ENCODE assay signal across 10 mouse cellular contexts in genomic region chr4:155056724-155057123, GRCm38 (mm10). TPM values are rescaled to one million over a fixed set of nuclear protein-coding genes. Genes with fewer than 3 reads are reported as not detected.
DNase-seq lines count a peak whose midpoint lies in the region; ATAC-seq and TF ChIP-seq lines count a peak whose summit lies in the region.
"Had no signal": no experiment of that assay in that cellular context is flagged by ENCODE, and none has a peak within 500 bp of the region (broad histone marks: within the 10 kb centered on the region; RNA-seq: fewer than 3 reads in every experiment).

Gene Plch2 (minus strand): TSS chr4:155056784.

- no peak within 1 kb of the TSS for H3K4me3 ChIP-seq in lung, embryonic 15.5 days
- H3K4me3 ChIP-seq in lung, postnatal 0 days (ENCODE audit: low read depth, low read length) = no peak within 1 kb of the TSS
- no peak within 1 kb of the TSS for H3K4me3 ChIP-seq in forebrain, embryonic 14.5 days (ENCODE audit: low read depth, low read length)
- H3K4me3 ChIP-seq in stomach, embryonic 14.5 days (ENCODE audit: low read depth, low read length) = no peak within 1 kb of the TSS

- H3K9ac ChIP-seq in lung, embryonic 15.5 days = no peak within 1 kb of the TSS
- H3K9ac ChIP-seq in lung, postnatal 0 days (replicated peaks; ENCODE audit: low read depth) = no peak within 1 kb of the TSS
- no peak within 1 kb of the TSS for H3K9ac ChIP-seq in forebrain, embryonic 14.5 days (ENCODE audit: low read length)
- no peak within 1 kb of the TSS for H3K9ac ChIP-seq in stomach, embryonic 14.5 days (replicated peaks; ENCODE audit: low read depth, low read length)

- no peak for DNase-seq in lung, postnatal 0 days (ENCODE audit: low spot score)
- peak; percentile 46 for DNase-seq in forebrain, embryonic 14.5 days (ENCODE audit: low spot score)
- DNase-seq in left cerebral cortex, adult 8-10 months (ENCODE audit: low spot score in 2 of 2) = no peak
- DNase-seq in adrenal gland, adult 2 months = no peak
- DNase-seq in natural killer cell, adult 2 months (ENCODE audit: low spot score in 2 of 2) = no peak
- DNase-seq: right cerebral cortex, postnatal 25 days had no signal

- 0 out of 2 replicates have a peak, but pooled peaks have one; percentile 6 for ATAC-seq in lung, embryonic 15.5 days (ENCODE audit: borderline replicate concordance, extremely low read depth, low FRiP score, low TSS enrichment)
- no peak for ATAC-seq in lung, postnatal 0 days
- ATAC-seq in forebrain, embryonic 14.5 days = peak; percentile 26; the same call in 1 of the 2 replicates
- ATAC-seq in stomach, embryonic 14.5 days (ENCODE audit: insufficient number of reproducible peaks, insufficient read depth, low FRiP score, low read depth) = no peak

- H3K9me3 ChIP-seq in lung, embryonic 15.5 days = no peaks in the 10 kb centered on the region
- H3K9me3 ChIP-seq in lung, postnatal 0 days (ENCODE audit: low read length) = no peaks in the 10 kb centered on the region
- H3K9me3 ChIP-seq in forebrain, embryonic 14.5 days (replicated peaks; ENCODE audit: control insufficient read depth, low read length) = no peaks in the 10 kb centered on the region
- no peaks in the 10 kb centered on the region for H3K9me3 ChIP-seq in stomach, embryonic 14.5 days (ENCODE audit: control insufficient read depth, low read depth, low read length)

- H3K27me3 ChIP-seq in lung, embryonic 15.5 days = no peaks in the 10 kb centered on the region; the same call in 1 of the 2 replicates
- no peaks in the 10 kb centered on the region for H3K27me3 ChIP-seq in lung, postnatal 0 days (replicated peaks; ENCODE audit: insufficient read depth, low read length)
- no peaks in the 10 kb centered on the region for H3K27me3 ChIP-seq in forebrain, embryonic 14.5 days (replicated peaks; ENCODE audit: control insufficient read depth, insufficient read depth, low read length)
- H3K27me3 ChIP-seq in stomach, embryonic 14.5 days (ENCODE audit: control insufficient read depth, insufficient read depth, low read length) = no peaks in the 10 kb centered on the region

- H3K27ac ChIP-seq in lung, embryonic 15.5 days = peak within 1 kb of the TSS; percentile 10; the same call in 1 of the 2 replicates
- no peak within 1 kb of the TSS for H3K27ac ChIP-seq in lung, postnatal 0 days (ENCODE audit: low read length)
- H3K27ac ChIP-seq in forebrain, embryonic 14.5 days (ENCODE audit: low read depth, low read length) = no peak within 1 kb of the TSS
- H3K27ac ChIP-seq in stomach, embryonic 14.5 days (ENCODE audit: low read length) = peak within 1 kb of the TSS; percentile 58; the same call in 1 of the 2 replicates

- no peak within 1 kb of the TSS for H3K4me2 ChIP-seq in lung, embryonic 15.5 days
- H3K4me2 ChIP-seq in lung, postnatal 0 days (replicated peaks; ENCODE audit: low read depth, low read length) = no peak within 1 kb of the TSS
- no peak within 1 kb of the TSS for H3K4me2 ChIP-seq in forebrain, embryonic 14.5 days (ENCODE audit: low read length)
- 0 out of 2 replicates have a peak within 1 kb of the TSS, but pooled peaks have one; percentile 12 for H3K4me2 ChIP-seq in stomach, embryonic 14.5 days (replicated peaks; ENCODE audit: low read depth, low read length)

- 58% methylated on average over 10 of the region's 10 CpGs for WGBS in lung, embryonic 15.5 days
- WGBS in lung, postnatal 0 days = 58% methylated on average over 10 of the region's 10 CpGs
- 36% methylated on average over 10 of the region's 10 CpGs for WGBS in forebrain, embryonic 14.5 days
- 63% methylated on average over 10 of the region's 10 CpGs for WGBS in stomach, embryonic 14.5 days

- TF ChIP-seq EP300 in lung, postnatal 0 days (IDR thresholded peaks at IDR 0.05) = no peak

- no peak for TF ChIP-seq CTCF in lung, postnatal 0 days (IDR thresholded peaks at IDR 0.05)

- no peaks in the 10 kb centered on the region for H3K36me3 ChIP-seq in lung, embryonic 15.5 days
- H3K36me3 ChIP-seq in lung, postnatal 0 days (ENCODE audit: insufficient read depth, low read length) = no peaks in the 10 kb centered on the region
- H3K36me3 ChIP-seq in forebrain, embryonic 14.5 days (ENCODE audit: control insufficient read depth, insufficient read depth, low read length) = no peaks in the 10 kb centered on the region
- H3K36me3 ChIP-seq in stomach, embryonic 14.5 days (ENCODE audit: control insufficient read depth, insufficient read depth, low read length) = no peaks in the 10 kb centered on the region

- peaks cover 14% of the 10 kb centered on the region; the same call in 1 of the 2 replicates for H3K4me1 ChIP-seq in lung, embryonic 15.5 days
- H3K4me1 ChIP-seq in lung, postnatal 0 days (ENCODE audit: insufficient read depth, low read depth, low read length) = no peaks in the 10 kb centered on the region
- H3K4me1 ChIP-seq in forebrain, embryonic 14.5 days (ENCODE audit: control insufficient read depth, insufficient read depth, low read length) = peaks cover 17% of the 10 kb centered on the region
- no peaks in the 10 kb centered on the region for H3K4me1 ChIP-seq in stomach, embryonic 14.5 days (ENCODE audit: control insufficient read depth, insufficient read depth, low read length)

RNA-seq across cellular contexts. Expression of gene Plch2, which starts in this region (rescaled TPM):
- polyA plus RNA-seq in lung, embryonic 15.5 days (2015; fragmentation: Nextera tagmentation; extraction: Ambion mirVana) = 11.1 and 11.2 TPM in 2 replicates
- 4.6 and 5.5 TPM in 2 replicates for polyA plus RNA-seq in lung, postnatal 0 days (2015; fragmentation: Nextera tagmentation; extraction: Ambion mirVana)
- 6.2 and 7.4 TPM in 2 replicates for polyA plus RNA-seq in forebrain, embryonic 14.5 days (2014; fragmentation: Nextera tagmentation; extraction: Ambion mirVana)
- 10 to 100 TPM; 56.8 to 64.3 (median 60.9) TPM for total RNA-seq in left cerebral cortex, adult 8-10 months (2022)
- 25.1 and 25.9 TPM in 2 replicates for polyA plus RNA-seq in stomach, embryonic 14.5 days (2014; fragmentation: Nextera tagmentation; extraction: Ambion mirVana)
- total RNA-seq in adrenal gland, adult 2 months (2021) = under 1 TPM; 0.40 to 0.83 TPM
- polyA plus RNA-seq in adrenal gland, adult 2 months (2012; rRNA removed) = 4.4 and 4.8 TPM in 2 replicates
- total RNA-seq: hematopoietic stem cell, adult 5-6 weeks; megakaryocyte progenitor cell, adult 5-6 weeks had no signal

Comparison
In these comparisons a context has a peak if more than half of its experiments do, and no peak if none do; other contexts are left out.
1. RNA of gene Plch2 (total RNA-seq): 56.8 to 64.3 TPM in left cerebral cortex, adult 8-10 months; 0.40 to 0.83 TPM in adrenal gland, adult 2 months; every median in the first group is over 10 times any median in the second.
2. ATAC-seq: peak in lung, embryonic 15.5 days (single experiment) and forebrain, embryonic 14.5 days (single experiment); none in lung, postnatal 0 days (single experiment) and stomach, embryonic 14.5 days (single experiment).
3. H3K27ac ChIP-seq: peak in lung, embryonic 15.5 days (single experiment) and stomach, embryonic 14.5 days (single experiment); none in lung, postnatal 0 days (single experiment) and forebrain, embryonic 14.5 days (single experiment).